Mouse (Mus musculus) embryonic facial prominence, embryonic 14.5 days (tissue): ENCODE measurements around the gene Art3. TPM values are rescaled to one million over a fixed set of nuclear protein-coding genes. Genes with fewer than 3 reads are reported as not detected.
A peak's percentile ranks its signal among the peaks of the same experiment; 100 is the strongest.

Experiments used
- ATAC-seq: fragments of 200-750 bp; cut with Nextera tagmentation; 2 replicates; pipeline ENCODE4 v1.8.0; 2017; ENCODE audit warnings: low read depth, moderate number of reproducible peaks, moderate TSS enrichment
- DNase-seq: peaks from one replicate; pipeline ENCODE4 v3.0.0-alpha.2; 2015; ENCODE audit warnings: low spot score
- H3K27ac ChIP-seq: fragments of 300-500 bp; sonication (generic); replicated peaks from 2 replicates; pipeline ENCODE4 v1.5.1; 2014; ENCODE audit warnings: low read depth, mild to moderate bottlenecking, low read length, moderate library complexity
- H3K27me3 ChIP-seq: fragments of 300-500 bp; sonication (generic); replicated peaks from 2 replicates; pipeline ENCODE4 v1.6.1; 2014; ENCODE audit warnings: low read length; ENCODE audit not compliant: control insufficient read depth, insufficient read depth
- H3K36me3 ChIP-seq: fragments of 300-500 bp; sonication (generic); 2 replicates; pipeline ENCODE4 v1.6.1; 2014; ENCODE audit warnings: low read length, mixed read lengths; ENCODE audit not compliant: control insufficient read depth, insufficient read depth
- H3K4me1 ChIP-seq: fragments of 300-500 bp; sonication (generic); 2 replicates; pipeline ENCODE4 v1.6.1; 2014; ENCODE audit warnings: antibody characterized with exemption, low read length; ENCODE audit not compliant: control insufficient read depth, insufficient read depth
- H3K4me2 ChIP-seq: fragments of 300-500 bp; sonication (generic); 2 replicates; pipeline ENCODE4 v1.6.1; 2014; ENCODE audit warnings: low read depth, mild to moderate bottlenecking, low read length, moderate library complexity, mixed read lengths
- H3K4me3 ChIP-seq: fragments of 300-500 bp; sonication (generic); 2 replicates; pipeline ENCODE4 v1.5.1; 2014; ENCODE audit warnings: low read depth, mild to moderate bottlenecking, low read length
- H3K9ac ChIP-seq: fragments of 300-500 bp; sonication (generic); 2 replicates; pipeline ENCODE4 v1.6.1; 2014; ENCODE audit warnings: low read depth, mild to moderate bottlenecking, low read length, moderate library complexity, mixed read lengths
- H3K9me3 ChIP-seq: fragments of 300-500 bp; sonication (generic); 2 replicates; pipeline ENCODE4 v1.6.1; 2016; ENCODE audit warnings: low read length; ENCODE audit not compliant: control insufficient read depth
- whole genome bisulfite sequencing: fragments of 180-500 bp; shearing (Covaris S2); extraction: QIAGEN DNeasy Blood & Tissue Kit; methylation state at CpG from one replicate; pipeline ENCODE4 v1.1.7; 2014; 5-methylcytosine and 5-hydroxymethylcytosine counted together
- polyA plus RNA-seq: library from polyadenylated mRNA; unstranded; fragments of >200 nt; fragmentation: Nextera tagmentation; extraction: Ambion mirVana; gene quantifications from 2 replicates; pipeline ENCODE4 v1.2.1, GENCODE M21; 2014

The Art3 gene
- polyA plus RNA-seq, 1 experiment from 2014 or later, result 10.3 TPM

DNA sequence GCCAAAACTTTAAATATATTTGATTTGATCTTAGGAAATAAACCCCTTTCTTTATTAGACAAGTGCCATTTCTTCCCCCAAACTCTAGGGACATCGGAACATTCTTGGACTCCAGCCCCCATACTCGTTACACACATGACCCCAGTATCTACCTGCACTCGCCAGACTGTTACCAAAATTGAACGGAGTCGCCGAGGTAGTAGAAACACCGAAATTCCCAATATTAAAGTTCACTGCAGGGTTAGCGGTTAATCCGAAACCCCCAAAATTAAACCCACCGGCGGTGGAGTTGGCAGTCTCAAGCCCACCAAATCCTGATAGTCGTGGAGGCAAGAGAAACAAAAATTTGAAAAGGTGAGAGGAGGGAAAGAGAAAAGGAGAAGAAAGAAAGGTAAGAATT, 102.4 kb downstream of the Art3 start:
- no peak for DNase-seq
- H3K4me2 ChIP-seq, result peak overlapping the region; percentile 74
- WGBS, result under 1% methylated on average over 12 of the region's 12 CpGs

DNA sequence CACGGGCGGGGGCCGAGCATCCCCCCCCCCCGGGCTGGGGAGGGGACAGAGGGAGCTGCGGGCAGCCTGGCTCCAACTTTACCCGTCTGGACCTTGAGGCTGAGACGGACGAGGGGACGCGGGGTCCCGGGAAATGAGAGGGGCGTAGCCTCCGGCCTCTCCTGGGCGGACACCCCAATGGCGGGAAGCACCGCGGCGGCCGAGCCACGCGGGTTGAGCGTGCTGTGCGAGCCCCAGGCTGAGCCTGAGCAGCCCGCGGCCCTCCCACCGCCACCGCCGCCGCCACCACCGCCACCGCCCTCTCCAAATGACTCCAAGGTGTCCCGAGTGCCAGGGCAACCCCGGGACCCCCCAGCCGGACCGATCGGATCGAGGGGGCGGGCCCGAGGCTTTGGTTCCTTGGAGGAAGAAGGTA, 103.0 kb downstream of the Art3 start:
- Histone ChIP-seq H3K4me3 (peak overlapping the region; percentile 88), H3K9ac (peak overlapping the region; percentile 95), H3K4me1 (peaks cover 13% of the 10 kb centered on the region; the same call in 1 of the 2 replicates), H3K4me2 (peak overlapping the region; percentile 74), H3K27ac (peak overlapping the region; percentile 86), H3K27me3 (no peaks in the 10 kb centered on the region), H3K36me3 (peaks cover 9% of the 10 kb centered on the region), H3K9me3 (no peaks in the 10 kb centered on the region)
- ATAC-seq (peak; percentile 69), DNase-seq (no peak)
- WGBS, result 0% methylated on average over 1 of the region's 39 CpGs

More for the DNA sequence above, 102.4 kb downstream of the Art3 start:
- peaks cover 13% of the 10 kb centered on the region; the same call in 1 of the 2 replicates for H3K4me1 ChIP-seq
- ATAC-seq, result no peak
- H3K9me3 ChIP-seq, result no peaks in the 10 kb centered on the region
- H3K36me3 ChIP-seq, result peaks cover 12% of the 10 kb centered on the region
- H3K27me3 ChIP-seq, result no peaks in the 10 kb centered on the region
- peak overlapping the region; percentile 95 for H3K9ac ChIP-seq
- no peak overlapping the region for H3K27ac ChIP-seq
- peak overlapping the region; percentile 88 for H3K4me3 ChIP-seq

DNA sequence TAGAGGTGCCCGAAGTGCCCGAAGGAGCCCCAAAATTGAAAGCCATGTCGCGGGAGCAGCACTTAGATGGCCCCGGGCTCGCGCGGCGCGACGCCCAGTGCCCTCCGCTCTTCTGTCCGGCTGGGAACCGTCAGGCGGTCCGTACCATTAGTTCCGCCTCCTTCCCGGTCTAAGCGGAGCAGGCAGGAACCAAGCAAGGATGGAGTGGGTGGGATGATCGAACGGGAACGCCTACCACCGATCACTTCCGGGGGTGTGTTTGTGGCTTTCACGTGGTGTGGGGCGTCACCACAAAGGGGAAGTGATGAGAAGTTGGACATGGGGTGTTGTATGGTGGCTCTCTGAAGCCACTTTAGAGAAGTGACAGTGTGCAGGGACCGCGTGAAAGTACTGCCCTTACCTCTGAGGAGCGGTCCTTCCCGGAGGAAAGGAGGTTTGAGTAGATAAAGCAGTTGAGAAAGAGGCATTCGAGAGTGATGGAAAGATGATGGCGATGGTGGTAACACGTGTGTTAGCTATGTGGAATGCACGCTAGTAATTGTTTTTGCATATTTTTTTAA, 103.5 kb downstream of the Art3 start, which contains the start of gene Nup54:
Nup54 (minus strand) TSS at position 195 of the 560 bp plus-strand sequence.
- peak within 1 kb of the TSS; percentile 74 for H3K4me2 ChIP-seq
- no peaks in the 10 kb centered on the region for H3K27me3 ChIP-seq
- peaks cover 13% of the 10 kb centered on the region; the same call in 1 of the 2 replicates for H3K4me1 ChIP-seq
- peak within 1 kb of the TSS; percentile 86 for H3K27ac ChIP-seq
- peaks cover 9% of the 10 kb centered on the region for H3K36me3 ChIP-seq
- H3K9me3 ChIP-seq, result no peaks in the 10 kb centered on the region
- peak; percentile 100 for ATAC-seq
- 1% methylated on average over 32 of the region's 34 CpGs for WGBS
- peak within 1 kb of the TSS; percentile 88 for H3K4me3 ChIP-seq
- peak; percentile 98 for DNase-seq
- H3K9ac ChIP-seq, result peak within 1 kb of the TSS; percentile 95

DNA sequence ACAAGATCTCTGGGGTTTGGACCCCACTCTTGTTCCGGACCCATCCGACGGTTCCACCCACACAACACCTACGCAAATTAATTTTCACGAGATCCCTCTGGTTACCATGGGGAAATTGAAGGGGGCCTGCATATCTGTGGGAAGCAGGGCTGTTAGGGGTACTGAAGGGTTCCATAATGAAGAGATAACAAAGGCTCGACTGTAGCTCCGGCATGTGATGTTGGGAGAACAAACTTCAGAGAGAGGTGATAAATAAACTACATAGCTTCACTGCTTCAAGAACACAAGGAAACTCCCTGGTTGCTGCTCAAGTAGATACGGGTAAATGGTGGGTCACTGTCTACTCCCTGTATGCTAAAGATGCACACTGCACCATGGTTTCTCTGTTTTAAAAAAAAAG, 106.9 kb downstream of the Art3 start:
- DNase-seq (no peak), ATAC-seq (no peak)
- H3K4me3 ChIP-seq, result no peak overlapping the region
- no peak overlapping the region for H3K4me2 ChIP-seq
- no peaks in the 10 kb centered on the region for H3K27me3 ChIP-seq
- H3K9ac ChIP-seq, result no peak overlapping the region
- peaks cover 8% of the 10 kb centered on the region; the same call in 1 of the 2 replicates for H3K4me1 ChIP-seq
- 0 out of 2 replicates have a peak, but pooled peaks cover 7% of the 10 kb centered on the region for H3K36me3 ChIP-seq
- H3K9me3 ChIP-seq, result no peaks in the 10 kb centered on the region
- 84% methylated on average over 8 of the region's 8 CpGs for WGBS
- no peak overlapping the region for H3K27ac ChIP-seq

DNA sequence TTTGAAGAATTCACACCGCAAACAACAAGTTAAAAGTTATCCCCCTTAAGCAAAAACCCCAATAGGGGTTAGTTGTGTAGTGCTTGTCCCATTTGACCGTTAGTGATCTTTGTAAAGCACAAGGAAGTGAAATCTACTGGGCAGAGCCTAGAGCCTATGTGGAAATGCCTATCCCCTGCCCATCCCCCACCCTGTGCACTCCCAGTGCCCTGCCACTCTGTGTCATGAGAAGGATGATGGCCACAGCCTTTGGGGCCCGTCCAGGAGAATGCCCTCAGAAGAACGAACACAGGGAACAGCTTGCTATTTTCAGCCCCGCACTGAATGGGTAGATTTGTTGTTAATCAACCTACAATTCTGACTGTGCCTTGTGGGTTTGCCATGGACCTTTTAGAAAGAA, 109.9 kb downstream of the Art3 start:
- no peak overlapping the region for H3K9ac ChIP-seq
- no peak for DNase-seq
- peaks cover 25% of the 10 kb centered on the region; the same call in 1 of the 2 replicates for H3K36me3 ChIP-seq
- no peak overlapping the region for H3K4me2 ChIP-seq
- H3K27ac ChIP-seq, result no peak overlapping the region
- WGBS, result 62% methylated on average over 5 of the region's 5 CpGs
- ATAC-seq, result no peak
- no peaks in the 10 kb centered on the region for H3K4me1 ChIP-seq
- H3K4me3 ChIP-seq, result no peak overlapping the region
- H3K27me3 ChIP-seq, result no peaks in the 10 kb centered on the region
- no peaks in the 10 kb centered on the region for H3K9me3 ChIP-seq

DNA sequence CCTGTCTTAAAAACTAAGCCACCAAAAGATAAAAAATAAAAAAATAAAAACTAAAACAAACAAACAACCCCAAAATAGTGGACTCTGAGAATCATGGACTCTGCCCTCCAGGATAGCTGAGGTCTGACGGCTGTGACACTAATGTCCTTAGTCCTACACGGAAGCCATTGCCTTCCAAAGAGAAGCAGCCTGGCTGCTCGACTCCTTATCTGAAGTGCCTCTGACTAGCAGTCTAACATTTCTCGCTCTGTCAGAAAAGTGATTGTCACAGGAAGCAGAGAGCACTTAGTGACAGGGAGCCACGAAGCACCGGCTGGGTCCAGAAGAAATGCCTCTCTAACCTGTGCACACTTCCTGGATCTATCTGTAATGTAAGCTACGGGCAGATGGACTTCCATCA, 111.3 kb downstream of the Art3 start:
- WGBS, result 89% methylated on average over 7 of the region's 7 CpGs
- Histone ChIP-seq H3K9me3 (no peaks in the 10 kb centered on the region), H3K27me3 (no peaks in the 10 kb centered on the region), H3K4me1 (no peaks in the 10 kb centered on the region), H3K4me3 (no peak overlapping the region), H3K9ac (no peak overlapping the region), H3K36me3 (peaks cover 38% of the 10 kb centered on the region), H3K27ac (no peak overlapping the region), H3K4me2 (no peak overlapping the region)
- DNase-seq (no peak), ATAC-seq (no peak)

DNA sequence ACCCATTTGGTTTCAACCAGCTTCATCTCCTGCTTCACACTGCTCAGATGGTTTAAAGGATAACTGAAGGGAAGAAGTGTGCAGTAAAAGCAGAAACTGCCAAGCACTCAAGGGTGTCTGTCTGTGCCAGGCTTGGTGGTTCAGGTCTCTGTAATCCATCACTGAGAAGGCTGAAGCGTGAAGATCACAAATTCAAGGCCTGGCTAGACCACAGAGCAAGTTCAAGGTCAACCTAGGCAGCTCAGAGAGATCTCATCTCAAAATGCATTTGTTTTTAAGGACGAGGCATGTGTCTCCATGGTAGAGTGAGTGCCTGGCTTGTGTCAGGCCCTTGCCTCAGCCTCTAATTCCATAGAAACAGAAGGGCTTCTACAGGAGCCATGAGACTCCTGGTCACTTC, 113.4 kb downstream of the Art3 start:
- no peaks in the 10 kb centered on the region for H3K4me1 ChIP-seq
- no peak overlapping the region for H3K4me3 ChIP-seq
- H3K36me3 ChIP-seq, result peaks cover 53% of the 10 kb centered on the region
- DNase-seq, result no peak
- WGBS, result 82% methylated on average over 2 of the region's 2 CpGs
- no peaks in the 10 kb centered on the region for H3K27me3 ChIP-seq
- ATAC-seq, result no peak
- no peaks in the 10 kb centered on the region for H3K9me3 ChIP-seq
- H3K9ac ChIP-seq, result no peak overlapping the region
- no peak overlapping the region for H3K4me2 ChIP-seq
- H3K27ac ChIP-seq, result no peak overlapping the region

DNA sequence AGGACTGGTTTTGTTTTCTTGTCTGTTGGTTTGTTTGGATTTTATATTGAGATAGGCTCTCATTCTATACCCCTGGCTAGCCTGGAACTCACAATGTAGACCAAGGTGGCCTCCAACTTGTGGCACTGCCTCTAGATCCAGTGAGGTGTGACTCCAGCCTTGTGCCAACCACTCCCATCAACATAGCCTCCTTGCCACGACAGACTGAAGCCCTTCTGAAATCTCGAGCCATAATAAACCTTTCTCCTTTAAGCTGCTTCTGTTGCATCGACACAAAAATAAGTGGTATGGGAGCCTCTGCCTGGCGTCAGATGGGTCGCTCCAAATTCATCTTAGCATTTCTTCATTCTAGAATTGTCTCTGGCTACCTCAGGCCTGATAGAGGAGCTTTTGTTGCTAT, 115.1 kb downstream of the Art3 start:
- no peak overlapping the region for H3K9ac ChIP-seq
- H3K36me3 ChIP-seq, result peaks cover 70% of the 10 kb centered on the region
- 90% methylated on average over 5 of the region's 5 CpGs for WGBS
- no peaks in the 10 kb centered on the region for H3K9me3 ChIP-seq
- H3K4me3 ChIP-seq, result no peak overlapping the region
- ATAC-seq, result no peak
- no peaks in the 10 kb centered on the region for H3K4me1 ChIP-seq
- no peak for DNase-seq
- H3K27me3 ChIP-seq, result no peaks in the 10 kb centered on the region
- no peak overlapping the region for H3K27ac ChIP-seq
- no peak overlapping the region for H3K4me2 ChIP-seq

DNA sequence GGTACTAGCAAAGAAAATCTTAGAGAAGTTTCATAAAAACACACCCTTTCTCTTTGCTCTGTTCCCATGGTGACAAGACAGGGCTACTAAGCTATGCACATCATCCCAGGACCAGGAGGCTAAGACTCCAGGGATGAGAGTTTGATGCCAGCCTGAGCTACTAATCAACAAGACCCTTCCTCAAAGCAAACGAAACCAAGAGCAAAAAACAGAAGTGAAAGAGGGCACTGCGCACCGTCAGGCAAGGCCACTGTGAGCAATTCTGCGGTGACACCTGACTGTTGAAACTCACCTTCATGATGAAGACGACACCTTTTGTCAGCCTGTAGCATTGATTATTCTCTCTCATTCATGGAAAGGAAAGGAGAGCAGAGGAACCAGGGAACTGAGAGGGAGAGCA, 121.2 kb downstream of the Art3 start:
- H3K27me3 ChIP-seq, result no peaks in the 10 kb centered on the region
- peaks cover 56% of the 10 kb centered on the region for H3K36me3 ChIP-seq
- H3K4me2 ChIP-seq, result no peak overlapping the region
- H3K4me1 ChIP-seq, result no peaks in the 10 kb centered on the region
- no peak overlapping the region for H3K27ac ChIP-seq
- H3K9me3 ChIP-seq, result no peaks in the 10 kb centered on the region
- ATAC-seq, result no peak
- DNase-seq, result no peak
- H3K4me3 ChIP-seq, result no peak overlapping the region
- 96% methylated on average over 5 of the region's 5 CpGs for WGBS
- H3K9ac ChIP-seq, result no peak overlapping the region
